Mouse (Mus musculus) liver, postnatal 0 days (tissue): ENCODE measurements around the gene Mapk11. TPM values are rescaled to one million over a fixed set of nuclear protein-coding genes. Genes with fewer than 3 reads are reported as not detected.

Experiments
- ATAC-seq: fragments of 200-750 bp; cut with Nextera tagmentation; 2 replicates; pipeline ENCODE4 v1.8.0; 2017; ENCODE audit warnings: mild to moderate bottlenecking, moderate library complexity
- DNase-seq: peaks from one replicate; pipeline ENCODE4 v3.0.0-alpha.2; 2016
- H3K27ac ChIP-seq: fragments of 300-500 bp; sonication (generic); 2 replicates; pipeline ENCODE4 v1.5.1; 2014; ENCODE audit warnings: antibody characterized with exemption, moderate library complexity, mild to moderate bottlenecking, low read depth
- H3K27me3 ChIP-seq: fragments of 300-500 bp; sonication (generic); 2 replicates; pipeline ENCODE4 v1.6.1; 2014; ENCODE audit warnings: low read length, control low read depth, mixed read lengths; ENCODE audit not compliant: insufficient read depth
- H3K36me3 ChIP-seq: fragments of 300-500 bp; sonication (generic); replicated peaks from 2 replicates; pipeline ENCODE4 v1.6.1; 2014; ENCODE audit warnings: mild to moderate bottlenecking, control low read depth, low read length, moderate library complexity, mixed read lengths; ENCODE audit not compliant: insufficient read depth
- H3K4me1 ChIP-seq: fragments of 300-500 bp; sonication (generic); 2 replicates; pipeline ENCODE4 v1.6.1; 2014; ENCODE audit warnings: antibody characterized with exemption, mild to moderate bottlenecking, control low read depth; ENCODE audit not compliant: insufficient read depth
- H3K4me2 ChIP-seq: fragments of 300-500 bp; sonication (generic); 2 replicates; pipeline ENCODE4 v1.6.1; 2014; ENCODE audit warnings: low read depth, mild to moderate bottlenecking, low read length, moderate library complexity, mixed read lengths
- H3K4me3 ChIP-seq: fragments of 300-500 bp; sonication (generic); 2 replicates; pipeline ENCODE4 v1.5.1; 2014; ENCODE audit warnings: low read depth, low read length
- H3K9ac ChIP-seq: fragments of 300-500 bp; sonication (generic); replicated peaks from 2 replicates; pipeline ENCODE4 v1.6.1; 2014; ENCODE audit warnings: mild to moderate bottlenecking, moderate library complexity
- H3K9me3 ChIP-seq: fragments of 300-500 bp; sonication (generic); 2 replicates; pipeline ENCODE4 v1.6.1; 2016; ENCODE audit warnings: mild to moderate bottlenecking, control low read depth, low read length, mixed read lengths
- CTCF ChIP-seq: sonication (generic); IDR thresholded peaks from 2 replicates; pipeline ENCODE4 v1.5.1; 2016; ENCODE audit warnings: antibody characterized with exemption, low read depth
- EP300 ChIP-seq: IDR thresholded peaks from 2 replicates; pipeline ENCODE4 v1.6.1; 2016; ENCODE audit warnings: antibody characterized with exemption, low read depth, mild to moderate bottlenecking
- WGBS: fragments of 180-500 bp; shearing (Covaris S2); extraction: QIAGEN DNeasy Blood & Tissue Kit; methylation state at CpG from one replicate; pipeline ENCODE4 v1.1.7; 2014; ENCODE audit not compliant: insufficient replicate concordance; 5-methylcytosine and 5-hydroxymethylcytosine counted together
- microRNA-seq: library from miRNA; unstranded; fragments of <30 nt; microRNA quantifications from one replicate; pipeline ENCODE4, GENCODE M21; 2016
- polyA plus RNA-seq: library from polyadenylated mRNA; unstranded; fragments of >200 nt; fragmentation: Nextera tagmentation; extraction: Ambion mirVana; gene quantifications from 2 replicates; pipeline ENCODE4 v1.2.1, GENCODE M21; 2015

Gene Mapk11
- polyA plus RNA-seq, 1 experiment from 2014 or later, result 0.81 TPM

DNA sequence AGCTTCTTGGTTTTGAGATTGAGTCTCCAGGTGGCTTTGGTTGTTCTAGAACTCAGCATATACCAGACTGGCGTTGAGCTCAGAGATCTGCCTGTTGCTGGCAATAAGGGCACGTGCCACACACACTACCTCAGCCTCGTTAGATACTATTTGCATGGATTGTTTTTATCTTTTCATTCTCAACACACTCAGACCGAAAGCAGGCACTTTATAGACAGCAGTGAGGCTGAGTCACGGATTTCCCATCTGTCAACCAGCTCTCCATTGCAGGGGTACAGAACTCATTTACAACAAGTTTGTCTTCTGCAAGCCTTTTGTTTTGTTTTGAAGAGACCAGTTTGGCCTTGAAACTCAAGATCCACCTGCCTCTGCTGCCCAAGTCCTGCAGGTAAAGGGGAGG, 52.0 kb downstream of the Mapk11 start:
- peaks cover 89% of the 10 kb centered on the region for H3K36me3 ChIP-seq
- no peak overlapping the region for H3K4me2 ChIP-seq
- ATAC-seq (no peak), DNase-seq (no peak)
- H3K27me3 ChIP-seq, result no peaks in the 10 kb centered on the region
- TF ChIP-seq EP300 (no peak), CTCF (no peak)
- no peak overlapping the region for H3K4me3 ChIP-seq
- H3K4me1 ChIP-seq, result no peaks in the 10 kb centered on the region
- H3K9me3 ChIP-seq, result no peaks in the 10 kb centered on the region
- H3K27ac ChIP-seq, result no peak overlapping the region
- no peak overlapping the region for H3K9ac ChIP-seq
- 90% methylated on average over 5 of the region's 5 CpGs for WGBS

Small RNAs within 50 kb of the gene (microRNA-seq; reads per million reads assigned to microRNA genes)
- gene Mir6958, result 2.0 reads per million
- 2.4 reads per million for gene Mir7118

Other genes with a start within 250 kb of the Mapk11 start
- not detected in 2 replicates for gene Ttll8, start 195.2 kb downstream of the Mapk11 start, polyA plus RNA-seq
- not detected in 2 replicates for gene Mlc1, start 170.6 kb downstream of the Mapk11 start, polyA plus RNA-seq
- not detected in 2 replicates for gene Mov10l1, start 166.7 kb downstream of the Mapk11 start, polyA plus RNA-seq
- not detected in 2 replicates for gene Panx2, start 89.9 kb downstream of the Mapk11 start, polyA plus RNA-seq
- gene Trabd, start 74.5 kb downstream of the Mapk11 start, polyA plus RNA-seq, result 23.3 and 23.6 TPM in 2 replicates
- 14.3 and 14.7 TPM in 2 replicates for gene Selenoo, start 60.5 kb downstream of the Mapk11 start, polyA plus RNA-seq
- gene Tubgcp6, start 26.5 kb downstream of the Mapk11 start, polyA plus RNA-seq, result 3.1 and 3.3 TPM in 2 replicates
- 4.9 and 6.3 TPM in 2 replicates for gene Hdac10, start 20.9 kb downstream of the Mapk11 start, polyA plus RNA-seq
- 2.1 and 2.4 TPM in 2 replicates for gene Mapk12, start 8.9 kb downstream of the Mapk11 start, polyA plus RNA-seq
- gene Plxnb2, start 31.2 kb upstream of the Mapk11 start, polyA plus RNA-seq, result 27.2 and 29.7 TPM in 2 replicates
- gene Dennd6b, start 46.9 kb upstream of the Mapk11 start, polyA plus RNA-seq, result 2.6 and 2.7 TPM in 2 replicates
- 13.9 and 18.1 TPM in 2 replicates for gene Ppp6r2, start 61.9 kb upstream of the Mapk11 start, polyA plus RNA-seq
- 16.5 and 17.0 TPM in 2 replicates for gene Sbf1, start 165.7 kb upstream of the Mapk11 start, polyA plus RNA-seq
- gene Adm2, start 173.1 kb upstream of the Mapk11 start, polyA plus RNA-seq, result 1.4 and 3.7 TPM in 2 replicates
- 22.9 and 27.0 TPM in 2 replicates for gene Miox, start 184.8 kb upstream of the Mapk11 start, polyA plus RNA-seq
- gene Lmf2, start 206.0 kb upstream of the Mapk11 start, polyA plus RNA-seq, result 22.1 and 24.0 TPM in 2 replicates
- gene Ncaph2, start 206.1 kb upstream of the Mapk11 start, polyA plus RNA-seq, result 59.4 and 59.8 TPM in 2 replicates
- gene Sco2, start 224.2 kb upstream of the Mapk11 start, polyA plus RNA-seq, result 9.1 and 10.1 TPM in 2 replicates
- gene Tymp, start 227.4 kb upstream of the Mapk11 start, polyA plus RNA-seq, result 5.8 and 7.7 TPM in 2 replicates
- gene Odf3b, start 229.7 kb upstream of the Mapk11 start, polyA plus RNA-seq, result 1.8 and 2.0 TPM in 2 replicates
- not detected in 2 replicates for gene Klhdc7b, start 235.3 kb upstream of the Mapk11 start, polyA plus RNA-seq